Mouse (Mus musculus) urinary bladder, adult 18-20 months (tissue): Measurements from ENCODE around the gene Lmo7.
A peak's percentile ranks its signal among the peaks of the same experiment; 100 is the strongest.

Experiments used
- DNase-seq, 2 experiments: peaks; one replicate each; pipeline ENCODE4 v3.0.0; 2022; ENCODE audit warnings: low spot score in 2 of 2, mixed read lengths in 2 of 2

Gene Lmo7

GRCm38 (mm10) chr14:101778426-101778825 is 48.7 kb downstream of the Lmo7 start:
- DNase-seq: no peak

GRCm38 (mm10) chr14:101780016-101780415 is 50.3 kb downstream of the Lmo7 start:
- no peak for DNase-seq

DNA sequence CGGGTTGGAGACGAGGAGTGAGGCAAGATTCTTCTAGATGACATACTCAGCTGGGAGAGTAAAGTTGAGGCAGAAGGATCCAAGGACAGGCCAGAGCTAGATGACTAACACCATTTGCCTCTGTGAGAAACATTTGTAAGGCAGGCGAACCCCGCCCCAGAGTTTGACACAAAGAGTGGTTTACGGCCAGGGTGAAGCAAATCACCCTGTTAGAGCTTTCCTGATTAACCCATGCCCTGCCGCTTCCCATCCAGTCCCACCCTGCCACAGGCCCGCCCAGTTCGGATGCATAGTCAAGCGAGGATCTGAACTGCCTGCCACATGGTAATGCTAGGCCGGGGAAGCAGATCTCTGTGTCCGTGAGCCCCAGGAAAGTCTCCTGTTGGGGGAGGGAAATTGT is 51.5 kb downstream of the Lmo7 start:
- no peak for DNase-seq

DNA sequence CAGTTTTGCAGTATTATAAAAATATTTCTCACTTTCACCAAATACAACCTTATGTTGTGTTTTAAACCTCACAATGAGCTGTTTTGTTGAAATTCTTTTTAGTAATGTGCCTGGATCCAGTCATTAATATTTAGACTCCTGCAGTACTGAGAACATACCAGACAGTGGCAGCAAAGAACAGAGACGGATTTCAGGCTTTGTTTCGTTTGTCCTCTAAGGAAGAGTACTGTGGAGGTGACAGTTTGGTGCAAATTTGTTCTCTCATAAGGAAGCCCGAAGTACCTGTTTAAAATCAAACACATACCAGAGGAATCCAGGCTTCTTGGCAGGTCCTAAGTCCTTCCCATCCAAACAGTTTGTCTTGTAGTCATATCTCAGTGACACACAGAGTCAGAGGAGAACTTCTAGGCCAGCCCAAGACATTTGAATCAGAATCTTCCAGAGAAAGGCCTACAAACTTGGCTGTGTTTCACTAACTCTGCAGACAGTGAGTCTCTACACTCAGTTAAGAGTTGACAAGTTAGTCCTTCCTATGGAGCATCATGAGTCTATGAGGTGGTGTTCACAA is 52.3 kb downstream of the Lmo7 start:
- no peak for DNase-seq

DNA sequence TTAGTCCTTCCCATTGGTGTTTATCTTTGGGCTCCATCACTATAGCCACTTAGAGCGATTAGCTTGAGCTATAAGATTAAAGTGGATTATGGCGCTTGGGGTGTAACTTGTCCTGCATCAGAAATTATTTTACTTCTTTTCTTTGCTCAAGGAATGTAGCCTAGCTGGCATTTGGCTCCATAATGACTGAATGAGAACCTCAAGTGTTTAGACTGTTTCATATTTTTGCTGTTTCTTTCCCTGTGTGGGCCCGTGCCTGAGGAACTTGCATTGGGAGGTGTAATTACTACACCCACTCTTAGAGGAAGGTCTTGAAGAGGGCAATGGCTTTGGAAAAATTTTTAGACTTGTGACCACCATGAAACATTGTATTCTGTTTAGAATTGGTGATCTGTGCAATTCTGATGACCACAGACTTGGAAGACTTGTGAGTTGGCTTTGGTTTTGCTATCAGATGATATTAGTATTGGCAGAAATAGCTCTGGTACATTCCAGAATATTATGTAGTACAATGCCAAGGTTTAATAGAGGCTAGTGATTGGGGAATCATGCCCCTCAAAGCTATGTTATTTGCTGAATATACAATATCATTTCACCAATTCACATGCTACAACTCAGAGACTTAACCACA is 54.7 kb downstream of the Lmo7 start:
- no peak for DNase-seq

- peak; percentile 8 to 11 for DNase-seq
Observed at GRCm38 (mm10) chr14:101787903-101788302, 58.1 kb downstream of the Lmo7 start.

DNA sequence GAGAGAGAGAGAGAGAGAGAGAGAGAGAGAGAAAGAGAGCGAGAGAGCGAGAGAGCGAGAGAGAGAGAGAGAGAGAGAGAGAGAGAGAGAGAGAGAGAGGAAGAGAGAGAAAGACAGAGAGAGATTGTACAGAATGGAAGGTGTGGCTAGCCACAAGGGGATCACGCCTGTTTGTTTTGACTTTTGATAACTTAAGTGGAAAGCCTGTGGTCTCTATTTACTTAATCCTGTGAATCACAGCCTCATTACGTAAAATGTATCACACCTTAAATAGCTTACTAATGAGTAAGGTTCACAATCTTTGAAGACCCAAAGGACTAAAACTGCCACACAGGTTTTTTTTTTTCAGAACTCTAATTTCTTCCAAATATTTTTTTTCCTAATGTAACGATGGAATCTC is 58.7 kb downstream of the Lmo7 start:
- no peak for DNase-seq

- DNase-seq: no peak
Observed at GRCm38 (mm10) chr14:101794553-101795177, 64.9 kb downstream of the Lmo7 start.

DNA sequence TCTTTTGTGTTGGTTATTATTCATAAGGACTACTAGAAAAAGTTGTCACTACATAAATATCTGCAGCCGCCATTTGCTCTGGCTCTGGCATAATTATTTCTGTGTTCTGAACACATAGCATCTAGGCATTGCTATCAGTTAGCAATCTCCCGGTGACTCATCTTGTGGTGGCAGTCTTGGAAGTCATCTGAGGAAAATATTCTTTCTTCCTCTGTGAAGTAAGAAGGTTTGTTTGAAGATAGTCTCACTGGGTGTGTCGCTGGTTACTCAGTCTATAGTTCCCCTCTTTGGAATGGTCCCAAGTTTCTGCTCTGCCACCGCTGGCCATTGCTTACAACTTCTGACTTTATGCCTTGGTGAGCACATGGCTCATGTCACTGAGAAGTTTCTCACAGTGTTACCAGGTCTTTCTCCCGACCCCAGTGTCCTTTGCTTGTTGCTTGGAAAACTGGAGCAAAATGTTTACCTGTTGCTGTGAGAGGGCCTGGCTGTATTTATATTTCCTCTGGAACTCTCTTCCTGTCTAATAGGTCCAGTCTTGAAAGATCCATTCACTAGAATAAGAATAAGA is 68.3 kb downstream of the Lmo7 start:
- DNase-seq: peak in 1 of 2 experiments; percentile 25

DNA sequence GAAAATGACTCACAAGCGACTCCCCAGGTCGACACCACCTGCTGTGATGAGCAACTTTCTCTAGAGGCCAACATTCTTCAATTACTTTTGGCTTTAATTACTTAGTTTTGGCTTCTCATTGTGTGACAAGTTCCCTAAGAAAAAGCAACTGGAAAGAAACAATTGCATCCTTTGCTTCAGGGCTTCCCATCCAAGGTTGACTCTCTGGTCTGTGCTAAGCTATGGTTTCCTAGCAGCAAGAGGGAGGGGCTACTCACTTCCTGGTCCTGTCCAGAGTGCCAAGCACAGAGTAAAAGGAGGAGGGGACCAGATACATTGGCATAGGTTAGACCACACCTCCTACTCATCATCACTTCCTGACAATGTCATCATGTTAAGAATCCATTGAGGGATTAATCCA is 69.0 kb downstream of the Lmo7 start:
- no peak for DNase-seq

DNA sequence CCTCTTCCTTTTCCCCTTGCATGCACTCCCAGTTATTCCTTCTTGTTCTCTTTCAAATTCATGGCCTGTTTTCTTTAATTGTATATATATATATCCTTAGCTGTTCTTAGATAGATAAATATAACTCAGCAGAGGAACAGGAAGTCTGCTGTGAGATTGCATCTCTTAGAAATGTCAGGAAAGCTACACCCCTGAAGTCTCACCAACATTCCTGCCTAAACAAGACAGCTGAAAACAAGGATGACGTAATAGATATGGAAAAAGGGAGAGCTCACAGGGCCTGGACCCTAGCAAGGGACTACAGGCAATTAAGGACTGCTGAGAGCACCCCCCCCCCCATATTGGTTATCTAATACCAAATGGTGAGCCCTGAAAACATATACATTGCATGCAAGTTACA is 71.9 kb downstream of the Lmo7 start:
- no peak for DNase-seq

DNA sequence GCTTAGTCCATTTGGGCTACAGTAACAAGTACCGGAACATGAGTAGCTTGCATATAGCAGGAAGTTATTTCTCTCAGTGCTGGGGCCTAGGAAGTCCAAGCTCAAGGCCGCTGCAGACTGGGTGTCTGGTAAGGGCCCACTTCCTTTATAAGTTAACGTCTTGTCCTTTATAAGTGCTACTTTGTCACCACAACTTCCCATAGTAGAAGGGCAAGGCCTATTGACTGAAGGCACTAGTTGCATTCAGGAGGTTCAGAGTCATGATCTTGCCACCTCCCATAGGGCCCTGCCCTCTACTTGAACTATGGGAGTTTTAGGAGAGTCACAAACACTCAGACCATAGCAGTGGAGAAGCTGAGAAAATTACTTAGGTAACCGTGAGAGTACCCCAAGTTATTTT is 74.4 kb downstream of the Lmo7 start:
- no peak for DNase-seq

- no peak for DNase-seq
Observed at GRCm38 (mm10) chr14:101804562-101805327, 75.0 kb downstream of the Lmo7 start.

DNA sequence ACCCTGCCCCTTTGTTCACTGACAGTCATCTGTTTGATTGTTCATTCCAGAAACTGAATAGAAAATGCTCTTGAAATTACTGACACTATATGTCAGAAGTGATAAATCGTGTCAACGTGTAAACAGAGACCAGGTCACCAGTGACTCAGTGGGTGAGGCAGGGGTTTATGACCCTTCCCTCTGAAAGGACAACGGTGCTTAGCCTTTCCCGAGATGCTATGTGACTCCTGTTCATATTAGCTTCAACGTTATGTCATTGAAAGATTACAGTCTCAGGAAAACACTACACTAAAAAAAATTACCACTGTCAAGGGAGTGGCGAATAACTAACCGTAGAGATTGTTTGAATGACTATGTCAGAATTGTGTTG is 75.6 kb downstream of the Lmo7 start:
- no peak for DNase-seq

DNA sequence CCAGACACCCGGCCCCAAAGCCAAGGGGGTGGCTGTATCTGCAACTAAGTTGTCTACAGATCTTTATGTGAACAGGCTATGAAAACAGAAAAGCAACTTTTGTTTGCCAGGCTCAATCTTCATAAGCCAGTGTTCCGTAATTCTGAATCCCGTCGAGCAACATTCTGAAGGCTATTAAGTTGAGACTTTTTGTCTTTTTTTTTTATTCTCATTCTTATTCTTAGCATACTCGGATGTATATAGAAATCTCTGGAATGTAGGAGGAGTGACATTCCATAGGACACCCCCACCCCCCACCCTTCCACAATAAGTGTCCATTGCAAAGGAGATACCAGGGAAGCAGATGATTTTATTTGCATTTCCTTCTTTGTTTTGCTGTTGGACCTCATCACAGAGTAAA is 76.3 kb downstream of the Lmo7 start:
- no peak for DNase-seq

- DNase-seq: no peak
Observed at GRCm38 (mm10) chr14:101806607-101807006, 76.8 kb downstream of the Lmo7 start.

DNA sequence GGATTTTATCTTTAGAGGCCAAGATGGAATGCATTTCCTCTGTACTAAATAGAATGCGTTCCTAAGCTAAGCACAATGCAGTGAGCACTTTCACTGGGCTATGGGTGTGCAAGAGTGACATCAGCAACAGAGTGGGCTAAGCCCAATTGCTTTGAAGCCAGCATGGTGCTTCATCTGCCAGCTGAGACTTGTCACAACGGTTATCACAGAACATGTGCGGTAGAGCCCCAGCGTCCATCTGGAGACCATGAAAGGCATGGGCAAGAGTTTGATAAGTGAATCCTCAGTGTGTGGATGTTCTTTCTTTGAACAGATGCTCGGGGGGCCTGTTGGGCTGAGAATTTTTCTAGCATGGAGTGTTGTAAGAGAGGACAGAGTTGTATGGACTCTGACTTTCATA is 86.7 kb downstream of the Lmo7 start:
- no peak for DNase-seq

DNA sequence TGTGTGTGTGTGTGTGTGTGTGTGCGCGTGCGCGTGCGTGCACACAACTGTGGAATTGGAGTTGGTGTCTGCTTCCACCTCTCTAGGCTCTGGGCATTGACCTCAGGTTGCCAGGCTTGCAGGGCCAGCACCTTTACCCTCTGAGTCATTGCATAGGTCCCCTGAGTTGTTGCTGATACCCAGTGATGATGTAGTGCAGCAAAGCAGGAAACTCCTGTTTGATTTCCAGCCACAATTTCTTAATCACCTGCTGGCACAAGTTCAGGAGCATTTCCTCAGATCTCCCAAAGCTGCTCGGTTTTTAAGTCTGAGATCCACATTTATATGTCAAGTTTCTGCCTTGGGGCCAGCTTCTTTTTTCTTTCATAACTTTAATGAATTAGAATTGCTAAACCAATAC is 92.6 kb downstream of the Lmo7 start:
- peak in 1 of 2 experiments; percentile 52 for DNase-seq

- DNase-seq: no peak
Observed at GRCm38 (mm10) chr14:101822871-101823270, 93.1 kb downstream of the Lmo7 start.

DNA sequence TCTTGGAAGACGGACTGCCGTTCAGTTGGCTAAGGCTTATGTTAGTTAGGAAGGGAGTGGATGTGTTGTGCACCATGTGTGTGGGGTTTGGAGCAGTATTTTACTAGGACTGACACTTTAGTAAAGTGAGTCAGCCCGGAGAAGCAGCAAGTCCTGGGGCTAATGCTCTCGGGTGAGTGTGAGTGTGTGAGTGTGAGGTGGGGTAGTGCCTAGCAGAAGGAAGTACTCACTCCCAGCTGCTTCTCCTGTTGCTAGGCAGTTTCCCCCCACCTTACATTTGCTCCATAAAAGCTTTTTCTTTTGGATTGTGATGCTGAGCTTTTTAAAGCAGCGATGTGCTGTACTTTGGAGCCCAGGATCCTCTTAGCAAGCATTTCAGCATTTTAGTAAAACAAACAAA is 99.9 kb downstream of the Lmo7 start:
- no peak for DNase-seq

DNA sequence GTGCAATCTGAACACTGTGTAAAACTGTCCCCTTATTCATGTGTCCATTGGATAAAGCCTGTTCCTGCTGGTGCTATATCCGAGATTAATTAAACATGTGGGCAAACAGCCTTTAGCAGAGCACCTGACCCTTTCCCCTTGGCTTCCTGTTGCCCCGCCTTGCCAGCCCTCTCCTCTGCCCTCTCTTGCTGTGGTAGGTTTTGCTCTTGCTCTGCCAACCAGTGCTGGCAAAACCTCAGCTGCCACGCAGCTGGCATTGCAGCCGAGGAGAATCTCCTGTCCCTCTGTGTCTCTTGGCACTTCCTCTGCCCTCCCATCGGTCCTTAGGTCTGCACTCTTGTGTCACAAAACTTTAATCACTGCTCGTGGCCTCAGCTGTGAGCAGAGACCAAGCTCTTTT is 100.4 kb downstream of the Lmo7 start:
- DNase-seq: no peak

DNA sequence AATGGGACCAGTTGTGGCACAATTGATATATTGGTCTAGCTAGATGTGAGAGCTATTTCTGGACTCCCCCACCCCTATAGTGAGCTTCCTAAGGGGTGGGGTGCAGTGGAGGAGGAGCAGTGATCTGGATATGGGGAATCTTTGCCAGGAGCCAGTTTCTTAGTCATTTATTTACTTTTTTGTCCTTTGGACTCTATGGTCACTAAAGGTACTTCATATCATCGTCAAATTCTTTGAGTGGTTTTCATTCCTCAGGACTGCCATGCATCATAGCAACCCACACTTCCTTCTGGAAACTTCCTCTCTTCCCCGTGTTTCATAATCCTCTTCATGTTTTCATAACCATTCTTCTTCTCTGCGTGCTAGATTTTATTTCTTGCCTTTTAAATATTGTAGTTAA is 104.4 kb downstream of the Lmo7 start:
- no peak for DNase-seq

DNA sequence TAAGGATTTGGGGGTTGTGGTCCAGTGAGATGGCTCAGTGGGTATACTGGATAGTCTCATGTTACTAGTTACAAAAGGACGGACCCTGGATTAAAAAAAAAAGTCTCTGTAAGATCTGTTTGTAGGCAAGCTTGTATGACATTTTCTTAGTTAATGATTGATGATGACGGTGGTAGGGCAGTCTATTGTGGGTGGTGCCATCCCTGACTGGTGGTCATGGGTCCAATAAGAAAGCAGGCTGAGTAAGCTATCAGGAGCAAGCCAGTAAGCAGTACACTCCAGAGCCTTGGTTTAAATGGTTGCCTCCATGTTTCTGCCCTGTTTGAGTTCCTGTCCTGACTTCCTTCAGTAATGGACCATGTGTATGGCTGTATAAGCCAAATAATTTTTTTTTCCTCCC is 106.6 kb downstream of the Lmo7 start:
- no peak for DNase-seq
